Mouse (Mus musculus) layer of hippocampus, adult 11-12 months (tissue): ENCODE data around the gene E2f2.

ENCODE experiments used
- DNase-seq: peaks from one replicate; pipeline ENCODE4 v3.0.0; 2022; ENCODE audit warnings: low spot score

The E2f2 gene

GRCm38 (mm10) chr4:136244208-136244607 lies 72.0 kb downstream of the E2f2 start:
- no peak for DNase-seq
